Mouse (Mus musculus) cortical plate, adult 2 months (tissue): Measurements from ENCODE around the gene Poln. TPM values are rescaled to one million over a fixed set of nuclear protein-coding genes. Genes with fewer than 3 reads are reported as not detected.
A peak's percentile ranks its signal among the peaks of the same experiment; 100 is the strongest.

Experiments used
- H3K27ac ChIP-seq: fragments of 200-500 bp; 2 replicates; pipeline ENCODE4 v1.5.1; 2012; ENCODE audit warnings: low read length, control low read depth, inconsistent platforms; ENCODE audit not compliant: insufficient read depth
- H3K4me1 ChIP-seq: fragments of 200-500 bp; 2 replicates; pipeline ENCODE4 v1.6.1; 2011; ENCODE audit warnings: low read length; ENCODE audit not compliant: control insufficient read depth, insufficient read depth
- H3K4me3 ChIP-seq: fragments of 200-500 bp; 2 replicates; pipeline ENCODE4 v1.5.1; 2011; ENCODE audit warnings: mild to moderate bottlenecking, low read length, control low read depth; ENCODE audit not compliant: insufficient read depth
- CTCF ChIP-seq: fragments of 200-500 bp; IDR thresholded peaks from 2 replicates; pipeline ENCODE4 v1.5.1; 2011; ENCODE audit warnings: mild to moderate bottlenecking, control low read depth, low read length; ENCODE audit not compliant: insufficient read depth; ENCODE audit errors: extremely low read depth
- POLR2A ChIP-seq: fragments of 200-500 bp; IDR thresholded peaks from 2 replicates; pipeline ENCODE4 v1.6.1; 2011; ENCODE audit warnings: mild to moderate bottlenecking, low read length, control low read depth; ENCODE audit not compliant: insufficient read depth; ENCODE audit errors: extremely low read depth
- polyA plus RNA-seq: library from polyadenylated mRNA; depleted of rRNA; stranded (reverse); fragments of >200 nt; gene quantifications from 2 replicates; pipeline ENCODE4 v1.2.3, GENCODE M21; 2012

Gene Poln
- polyA plus RNA-seq, 1 experiment: 1.4 TPM

DNA sequence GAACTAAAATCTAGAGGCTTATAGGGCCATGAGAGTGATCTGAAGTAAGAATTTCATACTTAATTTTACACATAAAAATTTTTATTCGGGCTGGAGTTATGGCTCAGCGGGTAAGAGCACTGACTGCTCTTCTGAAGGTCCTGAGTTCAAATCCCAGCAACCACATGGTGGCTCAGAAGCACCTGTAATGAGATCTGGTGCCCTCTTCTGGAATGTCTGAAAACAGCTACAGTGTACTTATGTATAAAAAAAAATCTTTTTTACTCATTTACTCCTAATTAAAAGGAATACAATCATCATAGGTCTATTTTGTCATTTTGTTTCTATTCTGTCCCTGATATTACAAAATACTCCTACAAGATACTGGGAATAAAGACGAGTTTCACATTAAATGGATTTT lies 21.7 kb downstream of the Poln start:
- no peak overlapping the region for H3K27ac ChIP-seq
- H3K4me3 ChIP-seq: no peak overlapping the region
- no peaks in the 10 kb centered on the region for H3K4me1 ChIP-seq
- TF ChIP-seq CTCF: peak; percentile 9; the same call in 1 of the 2 replicates
- no peak for TF ChIP-seq POLR2A

DNA sequence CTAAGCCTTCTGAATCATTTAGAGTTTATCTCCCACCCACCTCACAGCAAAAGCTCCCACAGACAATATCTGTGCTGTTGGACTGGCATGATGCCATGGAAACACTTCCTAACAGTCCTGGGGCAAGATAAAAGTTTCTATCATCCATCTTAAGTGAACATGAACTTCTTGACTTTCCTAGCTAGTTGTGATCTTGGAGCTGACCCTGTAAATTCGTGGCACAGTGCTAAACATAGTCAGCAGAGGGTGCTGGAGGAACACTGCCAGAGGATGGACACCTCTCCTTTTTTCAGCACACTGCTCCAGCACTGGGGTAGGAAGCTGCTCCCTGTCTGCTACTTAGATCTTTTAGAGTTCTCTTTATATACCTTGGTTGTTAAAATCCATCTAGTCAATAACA lies 29.5 kb downstream of the Poln start:
- TF ChIP-seq CTCF: peak; percentile 69
- no peak for TF ChIP-seq POLR2A
- Histone ChIP-seq H3K27ac (no peak overlapping the region), H3K4me1 (no peaks in the 10 kb centered on the region), H3K4me3 (no peak overlapping the region)

DNA sequence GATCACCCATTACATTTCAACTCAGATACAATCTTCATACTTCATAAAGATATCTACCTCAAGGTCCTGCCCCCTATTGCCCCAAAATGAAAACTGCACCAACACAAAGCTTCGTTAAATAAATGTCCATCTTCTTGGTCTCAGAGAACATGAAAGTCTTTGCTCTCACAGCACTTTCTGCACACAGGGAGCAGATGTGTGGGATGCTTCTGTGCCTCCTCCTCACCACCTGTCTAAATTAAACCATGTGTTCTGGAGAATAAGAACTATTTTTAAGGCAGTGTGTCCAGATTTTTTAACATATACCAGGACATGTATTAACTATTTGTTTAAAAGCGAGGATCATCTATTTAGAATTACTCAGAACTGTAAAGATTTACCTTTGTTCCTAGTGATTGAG lies 36.5 kb downstream of the Poln start:
- TF ChIP-seq CTCF (no peak), POLR2A (no peak)
- no peak overlapping the region for H3K4me3 ChIP-seq
- H3K4me1 ChIP-seq: no peaks in the 10 kb centered on the region
- no peak overlapping the region for H3K27ac ChIP-seq

DNA sequence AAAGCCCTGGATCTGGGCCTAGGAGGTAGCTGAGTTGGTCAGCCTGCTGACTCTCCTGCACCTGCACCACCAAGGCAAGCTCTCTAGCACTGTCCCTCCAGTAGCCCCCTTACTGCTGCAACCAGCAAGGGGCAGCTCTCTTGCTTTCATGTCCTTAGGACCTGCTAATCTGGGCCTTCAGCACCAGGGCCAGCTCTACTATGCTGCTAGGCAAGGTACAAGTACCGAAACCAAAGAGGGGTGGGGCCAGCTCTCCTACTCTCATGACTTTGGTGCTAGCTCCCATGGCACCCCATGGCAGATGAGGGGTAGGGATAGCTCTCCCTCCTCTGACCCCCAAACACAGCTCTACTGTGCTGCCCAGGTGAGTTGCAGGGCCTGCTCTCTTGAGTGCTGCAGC lies 45.1 kb downstream of the Poln start:
- TF ChIP-seq POLR2A (no peak), CTCF (no peak)
- H3K27ac ChIP-seq: no peak overlapping the region
- no peaks in the 10 kb centered on the region for H3K4me1 ChIP-seq
- H3K4me3 ChIP-seq: no peak overlapping the region

DNA sequence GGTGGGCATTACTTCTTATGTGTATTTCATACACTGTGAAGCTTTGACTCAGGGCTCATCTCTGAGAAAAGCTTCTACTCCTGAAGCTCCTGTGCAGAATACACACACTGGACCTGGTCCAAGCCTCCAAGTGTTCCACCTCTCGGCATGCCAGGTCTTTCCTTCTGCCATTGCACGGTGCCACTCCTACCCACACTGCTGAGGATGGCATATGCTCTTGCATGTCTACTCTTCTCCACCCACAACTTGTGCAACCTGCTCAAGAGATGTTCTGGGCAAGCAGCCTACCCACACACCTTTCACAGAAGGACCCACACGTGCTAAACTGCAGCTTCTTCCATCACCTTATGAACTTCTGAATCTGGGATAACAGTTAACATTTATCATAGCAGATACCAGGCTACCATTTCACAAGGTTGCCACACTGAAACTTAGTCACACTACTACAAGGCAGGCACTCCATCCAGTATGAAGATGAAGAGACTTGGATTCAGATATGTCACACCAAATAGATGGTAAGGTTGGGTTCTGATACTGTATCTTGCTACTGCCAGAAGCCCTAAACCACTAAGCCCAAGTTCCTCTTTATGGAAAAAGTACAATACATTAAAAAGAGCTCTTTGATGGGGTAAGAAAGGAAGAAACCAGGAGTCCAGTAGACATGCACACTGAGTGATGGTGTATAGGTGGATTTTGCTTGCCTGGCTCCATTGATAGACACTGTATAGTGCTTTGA lies 50.0 kb downstream of the Poln start:
- H3K27ac ChIP-seq: no peak overlapping the region
- H3K4me3 ChIP-seq: no peak overlapping the region
- H3K4me1 ChIP-seq: no peaks in the 10 kb centered on the region
- TF ChIP-seq POLR2A (no peak), CTCF (no peak)

DNA sequence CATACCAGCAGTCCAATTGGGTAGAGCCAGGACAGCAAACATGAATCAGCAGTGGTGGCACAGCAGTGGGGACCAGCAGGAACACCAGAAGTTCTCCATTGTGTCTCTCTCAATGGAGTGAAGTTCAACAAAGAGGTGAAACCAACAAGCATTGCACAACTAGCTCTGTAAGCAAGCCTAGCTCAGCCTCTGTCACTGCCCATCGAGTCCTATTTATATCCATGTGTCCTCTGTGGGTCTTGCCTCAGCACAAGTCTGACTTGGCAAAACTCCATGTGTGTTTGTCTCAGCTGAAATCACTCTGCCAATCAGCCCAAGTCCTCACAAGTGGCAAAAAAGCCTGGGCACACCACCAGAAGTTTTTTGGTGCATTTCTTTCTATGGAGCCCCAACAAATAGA lies 63.6 kb downstream of the Poln start:
- Histone ChIP-seq H3K4me1 (no peaks in the 10 kb centered on the region), H3K4me3 (no peak overlapping the region), H3K27ac (no peak overlapping the region)
- no peak for TF ChIP-seq POLR2A
- TF ChIP-seq CTCF: no peak

DNA sequence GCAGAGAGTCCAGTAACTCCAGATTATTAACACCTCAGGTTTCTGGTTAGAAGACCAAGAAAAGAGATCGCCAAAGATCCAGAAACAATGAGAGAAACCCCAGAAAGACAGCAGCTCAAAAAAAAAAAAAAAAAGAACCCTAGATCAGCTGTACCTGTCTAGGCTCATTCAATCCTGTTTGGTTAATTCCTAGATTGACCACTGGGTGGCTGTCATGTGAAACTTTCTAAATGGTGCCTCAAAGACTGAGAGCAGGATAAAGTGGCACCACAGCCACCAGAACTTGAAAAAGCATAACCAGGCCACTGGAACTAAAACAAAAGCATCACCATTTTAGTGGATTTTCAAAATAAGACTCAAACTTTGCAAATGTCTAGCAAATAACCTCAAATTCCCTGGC lies 71.9 kb downstream of the Poln start:
- Histone ChIP-seq H3K4me3 (no peak overlapping the region), H3K27ac (no peak overlapping the region), H3K4me1 (no peaks in the 10 kb centered on the region)
- TF ChIP-seq POLR2A (no peak), CTCF (peak; percentile 49; the same call in 1 of the 2 replicates)

DNA sequence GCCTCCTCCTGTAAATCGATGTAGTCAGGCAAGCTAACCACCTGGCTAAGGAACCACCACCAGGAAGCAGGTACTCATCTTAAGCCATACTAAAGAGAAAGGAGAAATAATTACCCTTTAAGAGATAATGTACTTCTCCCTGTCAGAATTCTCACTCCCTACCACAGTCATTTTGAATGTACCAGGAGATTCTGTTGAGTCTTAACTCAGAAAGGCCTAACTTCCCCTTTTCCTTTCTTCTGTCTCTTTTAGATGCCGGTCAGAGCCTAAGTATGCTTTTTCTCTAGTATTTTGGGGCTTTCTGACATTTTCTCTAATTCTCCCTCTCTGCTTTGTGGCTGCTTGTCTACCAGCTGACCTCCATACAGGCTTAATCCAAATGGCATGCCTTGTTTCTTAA lies 76.2 kb downstream of the Poln start:
- no peak for TF ChIP-seq CTCF
- TF ChIP-seq POLR2A: no peak
- Histone ChIP-seq H3K4me1 (no peaks in the 10 kb centered on the region), H3K4me3 (no peak overlapping the region), H3K27ac (no peak overlapping the region)

DNA sequence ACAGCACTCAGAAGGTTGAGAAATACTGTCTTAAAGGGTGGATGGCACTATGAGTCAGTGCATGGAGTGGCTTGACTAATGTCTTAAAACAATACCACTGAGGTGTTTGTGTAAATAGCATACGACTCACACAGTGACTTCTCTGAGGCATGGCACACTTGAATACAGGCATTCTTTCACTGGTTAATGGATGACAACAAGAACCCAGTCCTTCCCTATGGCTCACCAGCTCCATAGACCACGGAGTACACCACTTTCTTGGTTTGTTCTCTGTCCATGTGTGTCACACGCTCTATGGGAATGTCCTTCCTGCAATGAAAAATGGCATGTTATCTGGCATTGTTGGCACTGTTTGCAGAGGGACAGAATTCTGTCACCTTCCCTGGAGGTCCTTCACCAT lies 136.7 kb downstream of the Poln start:
- no peaks in the 10 kb centered on the region for H3K4me1 ChIP-seq
- TF ChIP-seq POLR2A: no peak
- no peak for TF ChIP-seq CTCF
- no peak overlapping the region for H3K4me3 ChIP-seq
- no peak overlapping the region for H3K27ac ChIP-seq

DNA sequence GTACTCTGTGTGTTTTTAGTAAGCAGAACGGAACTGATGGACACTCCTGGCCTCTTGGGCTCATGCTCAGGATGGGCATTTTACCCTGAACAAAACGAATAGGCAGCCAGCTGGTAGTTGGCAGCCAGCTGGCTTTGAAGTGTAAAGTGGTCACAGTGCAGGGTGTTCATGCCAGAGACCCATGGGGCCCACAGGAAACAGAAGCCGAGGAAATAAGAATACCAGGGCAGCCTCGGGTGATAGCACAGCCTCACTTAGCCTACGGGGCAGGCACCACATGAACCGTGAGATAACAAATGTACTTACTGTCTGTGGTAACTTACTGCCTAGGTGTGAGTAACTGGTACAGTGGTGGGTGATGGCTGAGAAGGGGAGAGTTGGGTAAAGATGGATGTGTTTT lies 138.2 kb downstream of the Poln start:
- TF ChIP-seq CTCF (no peak), POLR2A (no peak)
- Histone ChIP-seq H3K4me3 (no peak overlapping the region), H3K27ac (no peak overlapping the region), H3K4me1 (no peaks in the 10 kb centered on the region)
